Mouse (Mus musculus): ENCODE data around the gene Ush2a. TPM values are rescaled to one million over a fixed set of nuclear protein-coding genes. Genes with fewer than 3 reads are reported as not detected.

Ush2a gene
- polyA plus RNA-seq, 1 experiment from 2014 or later: 0.06 TPM

GRCm38 (mm10) chr1:189007239-189007979 lies 745.6 kb downstream of the Ush2a start, which contains the start of gene Kctd3:
TSS of gene Kctd3 (minus strand) at chr1:189007841.
- H3K27me3 ChIP-seq (replicated peaks; ENCODE audit: insufficient read depth, low read length): no peaks in the 10 kb centered on the region

GRCm38 (mm10) chr1:189007980-189008324 lies 746.1 kb downstream of the Ush2a start:
- Histone ChIP-seq H3K27me3 (replicated peaks; ENCODE audit: insufficient read depth, low read length) (no peaks in the 10 kb centered on the region), H3K36me3 (ENCODE audit: insufficient read depth, low read length) (no peaks in the 10 kb centered on the region), H3K9me3 (ENCODE audit: low read length) (no peaks in the 10 kb centered on the region), H3K4me1 (ENCODE audit: insufficient read depth, low read depth, low read length) (peaks cover 22% of the 10 kb centered on the region; the same call in 1 of the 2 replicates), H3K4me2 (replicated peaks; ENCODE audit: low read depth, low read length) (peak overlapping the region; percentile 95), H3K9ac (replicated peaks; ENCODE audit: low read depth) (no peak overlapping the region), H3K27ac (ENCODE audit: low read length) (no peak overlapping the region), H3K4me3 (ENCODE audit: low read depth, low read length) (peak overlapping the region; percentile 99)
- ATAC-seq: peak; percentile 16
- no peak for DNase-seq (ENCODE audit: low spot score)
- WGBS: 42% methylated on average over 7 of the region's 7 CpGs
- TF ChIP-seq EP300 (IDR thresholded peaks at IDR 0.05): no peak
- TF ChIP-seq CTCF (IDR thresholded peaks at IDR 0.05): no peak

More at GRCm38 (mm10) chr1:189007239-189007979, 745.6 kb downstream of the Ush2a start, which contains the start of gene Kctd3:
- H3K4me3 ChIP-seq (ENCODE audit: low read depth, low read length): peak within 1 kb of the TSS; percentile 99
- H3K9me3 ChIP-seq (ENCODE audit: low read length): no peaks in the 10 kb centered on the region
- no peaks in the 10 kb centered on the region for H3K36me3 ChIP-seq (ENCODE audit: insufficient read depth, low read length)
- peaks cover 17% of the 10 kb centered on the region; the same call in 1 of the 2 replicates for H3K4me1 ChIP-seq (ENCODE audit: insufficient read depth, low read depth, low read length)
- peak; percentile 96 for DNase-seq (ENCODE audit: low spot score)
- under 1% methylated on average over 72 of the region's 74 CpGs for WGBS
- ATAC-seq: peak; percentile 88
- TF ChIP-seq EP300 (IDR thresholded peaks at IDR 0.05) (no peak), CTCF (IDR thresholded peaks at IDR 0.05) (no peak)
- peak within 1 kb of the TSS; percentile 83 for H3K27ac ChIP-seq (ENCODE audit: low read length)
- H3K4me2 ChIP-seq (replicated peaks; ENCODE audit: low read depth, low read length): peak within 1 kb of the TSS; percentile 95
- H3K9ac ChIP-seq (replicated peaks; ENCODE audit: low read depth): peak within 1 kb of the TSS; percentile 90

GRCm38 (mm10) chr1:189010671-189011070 lies 748.8 kb downstream of the Ush2a start:
- no peak overlapping the region for H3K4me3 ChIP-seq (ENCODE audit: low read depth, low read length)
- no peaks in the 10 kb centered on the region for H3K36me3 ChIP-seq (ENCODE audit: insufficient read depth, low read length)
- ATAC-seq (peak; percentile 8; the same call in 1 of the 2 replicates), DNase-seq (ENCODE audit: low spot score) (peak; percentile 60)
- H3K27me3 ChIP-seq (replicated peaks; ENCODE audit: insufficient read depth, low read length): no peaks in the 10 kb centered on the region
- WGBS: 71% methylated on average over 4 of the region's 4 CpGs
- H3K4me2 ChIP-seq (replicated peaks; ENCODE audit: low read depth, low read length): no peak overlapping the region
- H3K27ac ChIP-seq (ENCODE audit: low read length): no peak overlapping the region
- H3K9ac ChIP-seq (replicated peaks; ENCODE audit: low read depth): no peak overlapping the region
- TF ChIP-seq EP300 (IDR thresholded peaks at IDR 0.05): peak; percentile 10; the same call in 1 of the 2 replicates
- TF ChIP-seq CTCF (IDR thresholded peaks at IDR 0.05): no peak
- H3K4me1 ChIP-seq (ENCODE audit: insufficient read depth, low read depth, low read length): peaks cover 26% of the 10 kb centered on the region; the same call in 1 of the 2 replicates
- no peaks in the 10 kb centered on the region for H3K9me3 ChIP-seq (ENCODE audit: low read length)

GRCm38 (mm10) chr1:189012846-189013586 lies 751.2 kb downstream of the Ush2a start:
- 2% methylated on average over 16 of the region's 16 CpGs for WGBS
- no peak overlapping the region for H3K4me3 ChIP-seq (ENCODE audit: low read depth, low read length)
- H3K4me1 ChIP-seq (ENCODE audit: insufficient read depth, low read depth, low read length): peaks cover 14% of the 10 kb centered on the region; the same call in 1 of the 2 replicates
- H3K4me2 ChIP-seq (replicated peaks; ENCODE audit: low read depth, low read length): peak overlapping the region; percentile 43
- H3K9ac ChIP-seq (replicated peaks; ENCODE audit: low read depth): peak overlapping the region; percentile 19; the same call in 1 of the 2 replicates
- TF ChIP-seq CTCF (IDR thresholded peaks at IDR 0.05) (no peak), EP300 (IDR thresholded peaks at IDR 0.05) (peak; percentile 45)
- no peaks in the 10 kb centered on the region for H3K9me3 ChIP-seq (ENCODE audit: low read length)
- DNase-seq (ENCODE audit: low spot score) (peak; percentile 74), ATAC-seq (peak; percentile 70)
- H3K27ac ChIP-seq (ENCODE audit: low read length): peak overlapping the region; percentile 32; the same call in 1 of the 2 replicates
- no peaks in the 10 kb centered on the region for H3K27me3 ChIP-seq (replicated peaks; ENCODE audit: insufficient read depth, low read length)
- no peaks in the 10 kb centered on the region for H3K36me3 ChIP-seq (ENCODE audit: insufficient read depth, low read length)

GRCm38 (mm10) chr1:189013587-189013921 lies 751.7 kb downstream of the Ush2a start:
- no peak overlapping the region for H3K4me3 ChIP-seq (ENCODE audit: low read depth, low read length)
- 12% methylated on average over 4 of the region's 4 CpGs for WGBS
- ATAC-seq (peak; percentile 16; the same call in 1 of the 2 replicates), DNase-seq (ENCODE audit: low spot score) (no peak)
- TF ChIP-seq CTCF (IDR thresholded peaks at IDR 0.05): no peak
- TF ChIP-seq EP300 (IDR thresholded peaks at IDR 0.05): no peak
- H3K36me3 ChIP-seq (ENCODE audit: insufficient read depth, low read length): no peaks in the 10 kb centered on the region
- H3K4me1 ChIP-seq (ENCODE audit: insufficient read depth, low read depth, low read length): peaks cover 14% of the 10 kb centered on the region; the same call in 1 of the 2 replicates
- H3K4me2 ChIP-seq (replicated peaks; ENCODE audit: low read depth, low read length): no peak overlapping the region
- 0 out of 2 replicates have a peak overlapping the region, but pooled peaks have one; percentile 19 for H3K9ac ChIP-seq (replicated peaks; ENCODE audit: low read depth)
- H3K9me3 ChIP-seq (ENCODE audit: low read length): no peaks in the 10 kb centered on the region
- no peaks in the 10 kb centered on the region for H3K27me3 ChIP-seq (replicated peaks; ENCODE audit: insufficient read depth, low read length)
- H3K27ac ChIP-seq (ENCODE audit: low read length): 0 out of 2 replicates have a peak overlapping the region, but pooled peaks have one; percentile 32
